Mouse (Mus musculus) heart, postnatal 0 days (tissue): ENCODE results near the gene Spata2.

Source experiments
- CTCF ChIP-seq: IDR thresholded peaks from 2 replicates; pipeline ENCODE4 v1.5.1; 2016; ENCODE audit warnings: antibody characterized with exemption, control low read depth, low read depth
- EP300 ChIP-seq: IDR thresholded peaks from 2 replicates; pipeline ENCODE4 v1.6.1; 2016; ENCODE audit warnings: antibody characterized with exemption, low read depth

DNA sequence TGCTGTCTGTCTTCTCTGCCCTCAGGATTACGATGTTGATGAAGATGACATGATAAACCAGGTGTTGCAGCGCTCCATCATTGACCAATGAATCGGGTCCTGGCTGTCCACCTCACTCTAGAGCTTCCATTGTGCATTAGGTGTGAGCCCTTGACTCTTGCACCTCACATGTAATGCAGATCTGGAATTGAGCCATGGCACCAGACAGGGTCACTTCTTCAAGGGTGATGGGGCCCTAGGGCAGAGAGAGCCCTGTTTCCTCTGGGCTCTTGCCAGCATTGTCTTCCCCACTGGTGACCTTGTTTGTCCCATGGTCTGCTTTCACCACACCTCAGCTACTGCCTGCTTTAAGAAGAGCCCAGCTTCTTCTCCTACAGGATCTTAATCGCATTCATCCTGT is 22.0 kb upstream of the Spata2 start:
- TF ChIP-seq CTCF (no peak), EP300 (no peak)
